Mouse (Mus musculus) MEL (cell line): Measurements from ENCODE around the gene Pik3r1.

Experiments used
- CTCF ChIP-seq, 3 experiments: IDR thresholded peaks in 2 of 3; conservative IDR thresholded peaks in 1 of 3; 2 replicates each; pipeline ENCODE4 v1.5.1; 2011 to 2012; ENCODE audit warnings: low read length in 3 of 3, low read depth in 2 of 3, mild to moderate bottlenecking in 2 of 3, improper control_type of control experiment in 1 of 3, inconsistent platforms in 1 of 3, mixed read lengths in 1 of 3, moderate library complexity in 1 of 3; ENCODE audit not compliant: control insufficient read depth in 1 of 3, insufficient read depth in 1 of 3, poor library complexity in 1 of 3, severe bottlenecking in 1 of 3
- EP300 ChIP-seq, 2 experiments: IDR thresholded peaks; 2 replicates each; pipeline ENCODE4 v1.6.1; 2011; ENCODE audit warnings: improper control_type of control experiment in 2 of 2, low read length in 2 of 2, low read depth in 1 of 2, mild to moderate bottlenecking in 1 of 2
- HCFC1 ChIP-seq: IDR thresholded peaks from 2 replicates; pipeline ENCODE4 v1.6.1; 2012; ENCODE audit warnings: low read depth, mild to moderate bottlenecking, inconsistent platforms, low read length, improper control_type of control experiment, moderate library complexity
- POLR2A ChIP-seq, 2 experiments: IDR thresholded peaks; 2 replicates each; pipeline ENCODE4 v1.6.1; 2011 to 2012; ENCODE audit warnings: low read length in 2 of 2, mild to moderate bottlenecking in 2 of 2, control low read depth in 1 of 2, improper control_type of control experiment in 1 of 2, low read depth in 1 of 2, moderate library complexity in 1 of 2; ENCODE audit not compliant: control insufficient read depth in 1 of 2, insufficient read depth in 1 of 2, poor library complexity in 1 of 2
- UBTF ChIP-seq: IDR thresholded peaks from 2 replicates; pipeline ENCODE4 v1.6.1; 2012; ENCODE audit warnings: low read depth, mild to moderate bottlenecking, inconsistent platforms, low read length, improper control_type of control experiment, moderate library complexity, borderline replicate concordance; ENCODE audit not compliant: insufficient read depth
- ZKSCAN1 ChIP-seq: IDR thresholded peaks from 2 replicates; pipeline ENCODE4 v1.6.1; 2012; ENCODE audit warnings: low read depth, mild to moderate bottlenecking, inconsistent platforms, low read length, improper control_type of control experiment, moderate library complexity

- TF ChIP-seq POLR2A (IDR thresholded peaks at IDR 0.05; ENCODE audit: control insufficient read depth in 1 of 2, insufficient read depth in 1 of 2, low read depth in 1 of 2, low read length in 2 of 2, poor library complexity in 1 of 2) (no peak), CTCF (IDR thresholded peaks at IDR 0.05 in 2 of 3, conservative IDR thresholded peaks at IDR 0.05 in 1 of 3; ENCODE audit: control insufficient read depth in 1 of 3, insufficient read depth in 1 of 3, low read depth in 2 of 3, low read length in 3 of 3, poor library complexity in 1 of 3, severe bottlenecking in 1 of 3) (no peak), EP300 (IDR thresholded peaks at IDR 0.05; ENCODE audit: low read depth in 1 of 2, low read length in 2 of 2) (no peak), HCFC1 (no peak), UBTF (no peak), ZKSCAN1 (no peak)
Measured at GRCm38 (mm10) chr13:101753639-101754038, 14.4 kb downstream of the Pik3r1 start.
